Mouse (Mus musculus): Measurements from ENCODE around the gene Boc.

The Boc gene

DNA sequence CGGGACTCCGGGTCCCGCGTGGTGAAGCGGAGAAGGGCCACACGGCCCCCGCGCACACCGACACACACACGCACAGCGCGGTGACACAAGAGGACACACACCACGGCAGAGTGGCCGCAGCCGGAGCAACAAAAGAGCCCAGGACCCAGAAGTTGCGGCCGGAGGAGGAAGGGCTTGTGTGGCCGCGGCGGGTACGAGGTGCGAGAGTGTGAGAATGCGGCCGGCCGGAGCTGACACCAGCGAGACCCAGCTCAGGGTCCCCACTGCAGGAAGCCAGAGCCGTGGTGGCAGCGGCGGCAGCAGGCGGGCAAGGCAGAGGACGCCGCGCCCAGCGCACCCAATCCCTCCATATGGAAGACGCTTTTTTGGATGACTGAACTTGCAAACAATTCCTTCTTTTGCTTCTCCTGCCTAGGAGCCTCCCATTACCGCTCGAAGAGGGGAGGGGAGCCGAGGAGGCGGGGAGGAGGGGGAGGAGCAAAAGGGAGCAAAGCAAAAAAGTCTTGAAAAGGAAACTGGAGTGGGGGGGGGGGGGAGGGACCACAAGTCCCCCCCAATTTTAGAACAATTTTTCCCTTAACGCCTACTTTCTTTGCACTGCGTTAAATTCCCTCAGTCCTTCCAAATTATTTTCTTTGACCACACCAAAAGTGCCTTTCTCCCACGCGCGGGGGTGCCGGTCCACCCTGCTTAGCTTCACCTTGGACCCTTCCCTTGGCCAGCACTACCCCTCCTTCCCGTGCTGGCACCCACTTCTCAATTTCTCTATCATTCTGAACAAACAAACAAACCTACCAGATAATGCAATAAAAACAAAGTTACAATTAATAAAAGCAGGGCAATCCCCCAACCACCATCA lies at the start of gene Boc:
Gene Boc, minus strand, starts transcription at position 427 of the 859 bp plus-strand sequence.
- no peak for DNase-seq (ENCODE audit: low spot score)

DNA sequence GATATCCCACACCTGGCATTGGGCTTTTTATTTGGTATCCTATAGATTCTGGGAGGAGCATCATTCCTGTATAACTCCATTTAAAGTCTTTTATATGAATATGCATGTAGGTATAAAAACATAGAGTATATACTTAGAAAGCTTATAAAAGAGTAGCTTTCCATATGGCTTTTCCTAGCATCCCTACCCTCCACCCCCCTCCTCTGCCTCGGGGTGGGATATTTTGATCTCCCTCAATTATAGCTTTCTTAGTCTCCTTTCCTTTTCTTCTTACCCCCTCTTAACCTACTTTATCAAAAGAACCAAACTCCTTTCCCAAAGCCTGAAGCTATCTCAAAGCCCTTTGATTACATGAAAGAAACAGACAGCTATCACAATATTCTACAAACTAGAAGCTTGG lies 47.9 kb upstream of the Boc start:
- no peak for DNase-seq (ENCODE audit: low spot score)

DNA sequence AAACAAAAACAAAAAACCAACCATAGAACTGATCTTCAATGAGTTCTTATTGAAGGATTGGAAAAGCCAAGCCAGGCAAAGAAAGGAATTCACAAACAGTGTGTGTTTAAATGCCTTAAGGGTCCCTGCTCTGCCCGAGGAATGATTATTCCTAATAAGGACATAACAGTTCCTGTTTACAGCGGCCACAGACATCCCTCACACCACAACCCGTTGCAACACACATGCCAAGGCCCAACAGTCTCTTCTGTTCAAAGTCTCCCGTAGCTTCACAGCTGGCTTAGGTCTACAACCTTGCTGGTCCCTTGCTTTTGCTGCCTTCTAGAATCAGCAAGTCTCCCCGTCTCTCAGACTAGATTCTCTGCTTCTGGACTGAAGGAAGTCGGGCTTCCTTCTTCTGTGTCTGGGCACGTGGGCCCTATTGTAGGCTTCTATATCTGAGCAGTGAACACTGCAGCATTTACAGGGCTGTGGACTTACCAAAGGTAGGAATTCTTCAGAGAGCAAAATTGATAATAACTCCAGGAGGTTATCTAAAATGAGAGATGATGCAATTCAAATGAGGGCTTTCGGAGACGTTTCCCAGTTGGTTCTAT lies 45.4 kb upstream of the Boc start:
- no peak for DNase-seq (ENCODE audit: low spot score)

DNA sequence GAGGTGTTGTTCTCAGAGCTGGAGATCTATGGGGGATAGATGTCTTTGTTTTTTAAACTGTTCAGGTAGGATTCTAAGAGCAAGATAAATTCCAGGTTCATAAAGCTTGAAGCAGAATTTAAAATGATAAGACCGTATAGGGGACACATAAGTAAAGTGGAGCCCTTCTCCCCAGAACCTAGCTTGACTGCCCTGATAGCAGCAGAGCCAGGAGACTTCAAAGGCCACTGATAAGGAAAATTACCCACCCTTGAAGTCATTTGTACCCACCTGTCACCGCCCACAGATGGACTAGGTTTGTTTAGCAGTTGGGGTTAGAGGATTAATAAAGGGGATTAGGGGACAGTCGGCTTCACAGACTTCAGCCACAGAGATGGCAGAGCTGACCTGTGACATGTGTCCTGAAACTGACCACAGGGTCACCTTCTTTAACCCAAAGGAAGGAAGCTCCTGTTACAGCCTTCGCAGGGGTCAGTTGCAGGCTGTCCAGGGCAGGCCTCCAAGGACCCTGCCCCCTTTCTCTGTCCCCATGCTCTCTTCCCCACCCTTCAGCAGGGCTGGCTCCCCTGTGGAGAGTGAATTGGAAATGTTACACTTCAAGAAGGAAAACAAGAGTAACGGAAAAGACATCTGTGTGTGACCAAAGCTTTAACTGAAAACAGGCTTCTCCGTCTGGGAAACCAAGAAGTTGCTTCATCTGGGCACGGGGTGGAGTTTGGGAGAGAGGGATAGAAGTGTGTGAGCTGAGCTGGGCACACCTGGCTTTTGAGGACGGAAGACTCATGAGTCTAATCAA lies 43.5 kb upstream of the Boc start:
- DNase-seq (ENCODE audit: low spot score): no peak

DNA sequence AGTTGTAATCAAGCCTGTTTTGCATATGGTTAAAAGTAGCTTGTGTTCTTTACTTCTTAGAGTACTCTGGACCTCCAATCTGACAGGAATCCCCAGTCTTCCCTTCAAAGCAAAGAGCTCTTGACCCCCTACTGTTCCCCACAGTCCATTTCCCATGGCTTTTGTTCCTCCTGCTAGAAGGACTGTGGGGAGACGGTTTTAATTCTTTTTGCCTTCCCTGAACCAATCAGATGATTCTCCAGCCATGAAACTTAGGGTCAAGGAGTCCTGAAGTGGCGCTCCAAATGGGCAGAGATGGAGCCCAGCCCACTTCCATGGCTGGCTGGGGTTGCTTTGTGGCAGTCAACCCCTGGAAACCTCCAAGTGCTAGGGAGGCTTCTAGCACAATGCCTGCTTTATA lies 42.5 kb upstream of the Boc start:
- no peak for DNase-seq (ENCODE audit: low spot score)

DNA sequence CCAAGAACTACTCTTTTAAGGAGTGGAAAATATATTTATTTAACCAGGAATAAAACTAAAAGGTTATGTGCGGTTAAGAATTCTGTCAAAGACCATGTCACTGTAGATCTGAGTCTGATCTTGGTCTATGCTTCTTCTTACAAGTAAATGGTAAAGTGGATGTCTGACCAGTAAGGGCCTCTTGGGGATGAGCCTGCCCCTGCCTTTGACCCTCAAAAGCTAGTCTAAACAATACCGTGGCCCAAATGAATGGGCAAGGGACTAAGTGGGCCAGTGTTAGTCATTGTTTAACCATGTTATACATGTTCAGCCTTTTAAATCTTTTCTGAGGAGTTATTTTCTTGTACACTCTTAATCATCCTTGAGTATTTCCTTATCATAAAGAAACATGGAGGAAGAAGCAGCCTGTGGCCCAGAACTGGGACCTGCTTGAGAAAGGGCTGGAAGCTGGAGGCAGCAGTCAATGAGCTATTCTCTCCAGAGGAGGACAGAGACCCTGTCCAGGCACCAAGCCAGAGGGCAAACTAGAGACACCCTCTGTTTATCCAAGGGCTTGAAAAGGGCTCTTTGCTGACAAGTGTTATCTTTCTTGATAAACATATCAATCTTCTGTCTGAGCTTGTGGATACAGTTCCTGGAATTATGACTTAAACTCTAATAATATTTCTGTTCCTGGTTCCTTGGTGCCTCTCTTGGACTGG lies 38.6 kb upstream of the Boc start:
- DNase-seq (ENCODE audit: low spot score): no peak

DNA sequence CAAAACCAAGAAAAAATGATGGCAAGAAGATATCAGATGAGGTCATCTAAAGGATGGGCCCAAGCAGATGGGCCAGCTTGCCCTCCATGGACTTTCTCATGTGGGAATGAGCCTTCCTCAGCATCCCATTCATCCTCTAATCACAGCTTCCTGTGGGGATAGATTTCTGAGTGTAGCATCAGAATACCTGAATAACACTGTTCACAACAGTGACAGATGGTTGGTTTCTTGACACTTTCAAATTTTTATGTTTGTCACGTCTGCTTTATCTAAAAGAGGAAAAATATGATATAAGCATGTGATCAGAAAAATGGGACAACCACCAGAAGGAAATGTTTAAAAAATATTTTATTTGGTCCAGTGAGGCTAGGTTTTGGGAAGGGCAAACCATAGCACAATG lies 30.8 kb upstream of the Boc start:
- no peak for DNase-seq (ENCODE audit: low spot score)

DNA sequence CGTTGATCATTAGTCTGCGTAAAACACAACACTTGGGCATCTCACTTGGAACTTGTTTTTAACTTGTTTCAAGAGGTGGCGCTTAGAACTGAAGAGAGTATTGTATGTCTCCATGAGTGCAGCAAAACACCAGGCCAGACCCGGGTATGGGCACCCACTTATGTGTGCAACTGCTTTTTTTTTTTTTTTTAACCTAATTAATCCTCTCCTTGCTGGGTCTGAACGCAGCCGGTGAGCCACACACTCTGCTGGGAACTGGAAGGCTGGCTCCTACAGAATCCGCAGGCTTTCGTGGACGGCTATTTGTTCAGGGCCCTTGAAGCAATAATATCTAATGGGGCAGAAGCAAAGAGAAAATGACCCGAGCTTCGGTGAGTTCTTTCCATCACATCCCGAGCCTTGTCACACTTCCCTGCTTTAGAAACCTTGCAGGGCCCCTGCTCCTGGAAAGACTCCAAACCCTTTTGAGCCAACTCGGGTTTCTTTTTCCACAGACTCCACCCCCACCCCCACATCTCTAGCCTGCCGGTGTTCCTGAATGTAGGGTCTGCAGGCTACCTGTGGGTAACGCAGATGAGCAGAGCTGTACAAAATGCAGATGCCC lies 20.8 kb upstream of the Boc start:
- DNase-seq (ENCODE audit: low spot score): no peak

DNA sequence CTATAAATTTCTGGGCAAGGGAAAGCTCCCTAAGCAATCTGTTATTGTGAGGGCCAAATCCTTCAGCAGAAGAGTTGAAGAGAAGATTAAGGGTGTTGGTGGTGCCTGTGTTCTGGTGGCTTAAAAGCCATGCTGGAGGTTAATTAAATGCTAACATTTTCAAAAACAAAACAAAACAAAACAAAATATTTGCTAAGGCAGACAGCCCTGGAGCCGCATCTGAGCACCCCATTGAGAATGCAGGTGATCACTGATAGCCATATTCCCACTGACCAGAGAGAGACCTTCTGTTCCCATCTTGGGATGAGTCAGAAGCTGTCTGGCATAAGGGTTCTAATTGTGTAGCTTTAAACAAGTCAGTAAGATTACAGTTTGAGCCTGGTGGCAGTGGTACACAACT lies 19.9 kb upstream of the Boc start:
- no peak for DNase-seq (ENCODE audit: low spot score)

DNA sequence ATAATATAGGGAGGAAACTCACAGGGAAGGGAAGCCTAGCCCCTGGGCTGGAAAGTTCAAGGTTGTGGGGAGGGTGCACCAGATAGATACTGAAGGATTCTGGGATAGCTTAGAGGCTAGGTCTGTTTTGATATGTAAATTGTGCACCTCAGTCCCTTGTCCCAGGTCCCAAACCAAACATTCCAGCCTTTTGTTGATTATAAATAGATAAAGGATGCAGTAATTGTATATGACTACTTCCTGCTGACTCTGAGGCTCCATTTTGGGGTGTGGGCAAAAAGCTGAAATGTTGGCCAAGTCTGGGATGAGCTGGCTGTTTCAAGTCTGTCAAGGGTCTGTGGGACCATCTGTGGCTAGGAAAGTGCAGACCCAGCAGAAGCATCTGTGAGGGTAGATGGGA lies 9.4 kb upstream of the Boc start:
- DNase-seq (ENCODE audit: low spot score): no peak

DNA sequence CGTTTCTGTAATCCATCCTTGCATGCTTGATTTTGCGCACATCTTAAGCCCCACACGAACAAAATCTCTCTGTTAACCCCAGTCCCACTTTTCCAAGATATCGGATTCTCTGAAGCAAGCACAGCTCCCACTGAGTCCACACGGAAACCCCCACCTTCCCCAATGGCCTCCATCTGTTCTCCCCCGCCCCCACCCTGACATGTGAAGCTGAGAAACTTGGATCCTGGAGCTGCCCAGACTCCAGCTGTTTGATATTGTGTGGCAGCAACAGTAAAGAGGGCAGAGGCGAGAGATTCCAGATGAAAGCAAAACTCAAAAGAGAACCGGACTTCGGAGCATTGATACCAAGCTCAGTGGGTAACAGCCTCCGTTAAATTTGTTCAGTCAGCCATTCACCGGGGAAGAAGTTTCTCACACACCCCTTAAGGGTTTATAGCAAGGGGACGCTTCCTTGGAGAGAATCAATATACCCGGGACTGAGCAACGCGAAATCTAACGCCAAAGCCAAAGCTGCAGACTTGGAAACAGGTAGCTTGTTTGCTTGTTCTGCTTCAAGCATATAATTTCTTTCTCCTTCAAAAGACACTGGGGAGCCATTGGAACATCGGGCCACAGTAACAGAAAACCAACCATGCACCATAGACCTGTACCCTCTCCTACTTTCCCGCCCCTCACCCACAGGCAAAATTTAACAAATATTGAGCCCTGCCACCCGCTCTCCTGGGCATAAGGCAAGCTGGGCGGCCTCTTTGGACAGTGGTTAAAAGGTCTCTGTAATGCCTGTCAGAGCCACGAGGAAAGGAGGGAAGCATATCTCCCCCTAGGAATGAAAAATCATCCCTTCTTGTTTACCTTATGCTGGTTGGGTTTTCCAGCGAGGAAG lies 6.9 kb upstream of the Boc start:
- DNase-seq (ENCODE audit: low spot score): no peak

DNA sequence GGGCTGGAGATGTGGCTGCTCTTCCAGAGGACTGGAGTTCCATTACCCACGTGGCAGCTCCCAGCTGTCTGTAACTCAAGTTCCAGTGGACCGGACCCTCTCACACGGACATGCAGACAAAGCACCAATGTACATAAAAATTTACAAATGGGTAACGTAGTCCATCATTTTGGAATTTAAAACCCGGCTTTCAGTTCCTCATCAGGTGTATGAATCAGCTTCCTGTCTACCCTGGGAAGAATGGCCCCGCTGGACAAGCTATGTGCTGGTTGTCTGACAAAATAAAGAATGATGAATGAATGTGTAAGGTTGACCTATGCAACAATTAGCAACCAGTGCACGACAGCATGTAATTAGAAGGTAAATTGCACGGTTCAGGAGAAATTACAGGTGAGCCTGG lies 5.7 kb upstream of the Boc start:
- DNase-seq (ENCODE audit: low spot score): no peak

DNA sequence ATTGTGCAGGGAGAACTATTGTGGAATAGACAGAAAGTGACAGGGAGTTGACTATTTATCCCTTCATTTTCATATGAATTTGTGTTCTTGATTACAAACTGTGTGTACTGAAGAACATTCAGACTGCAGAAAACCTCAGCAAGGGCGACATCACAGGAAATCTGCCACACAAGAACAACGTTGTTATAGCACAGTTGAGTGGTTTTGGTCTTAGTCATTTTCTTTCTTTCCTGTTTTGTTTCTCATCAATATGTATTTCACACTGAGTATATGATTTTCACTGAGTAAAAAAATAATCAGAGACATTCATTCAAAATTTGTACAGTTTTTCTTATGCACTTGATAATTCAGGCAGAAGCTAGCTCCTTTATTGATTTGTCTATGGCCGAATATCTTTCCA lies 3.4 kb upstream of the Boc start:
- no peak for DNase-seq (ENCODE audit: low spot score)

DNA sequence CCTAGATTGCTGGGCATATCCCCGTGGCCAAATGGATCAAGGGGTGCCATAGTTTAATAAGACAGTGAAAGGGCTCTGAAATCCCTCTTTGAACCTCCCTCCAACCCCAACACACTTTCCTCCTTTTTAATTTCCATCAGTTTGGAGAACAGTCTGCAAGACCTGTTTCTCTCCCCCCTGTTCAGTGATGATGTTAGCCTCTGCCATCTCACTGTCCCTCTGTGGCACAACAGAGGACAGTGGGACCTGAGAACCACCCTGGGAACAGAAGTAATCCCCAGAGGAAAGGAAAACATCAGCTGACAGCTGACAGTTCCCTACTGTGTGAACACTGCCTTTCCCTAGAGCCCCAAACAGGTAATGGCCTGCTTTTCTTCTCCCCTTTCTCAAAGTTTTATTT lies 1.5 kb upstream of the Boc start:
- no peak for DNase-seq (ENCODE audit: low spot score)

DNA sequence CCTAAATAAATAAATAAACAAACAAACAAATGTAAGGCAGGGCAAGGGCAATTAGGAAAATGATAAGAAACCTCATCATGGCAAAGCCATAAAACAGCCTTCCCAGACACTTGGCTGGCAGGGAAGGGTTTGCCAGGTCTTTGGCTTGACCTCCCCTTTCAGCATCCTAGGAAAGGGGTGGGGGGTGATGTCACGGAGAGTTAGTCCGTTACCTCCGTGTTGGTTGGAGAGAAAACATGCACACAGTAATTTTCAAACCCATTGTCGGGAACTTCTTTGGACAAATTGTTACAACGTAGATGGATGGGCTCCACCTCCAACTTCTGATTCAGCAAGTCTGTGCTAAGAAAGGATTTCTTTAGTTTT lies 616 bp upstream of the Boc start:
- no peak for DNase-seq (ENCODE audit: low spot score)

DNA sequence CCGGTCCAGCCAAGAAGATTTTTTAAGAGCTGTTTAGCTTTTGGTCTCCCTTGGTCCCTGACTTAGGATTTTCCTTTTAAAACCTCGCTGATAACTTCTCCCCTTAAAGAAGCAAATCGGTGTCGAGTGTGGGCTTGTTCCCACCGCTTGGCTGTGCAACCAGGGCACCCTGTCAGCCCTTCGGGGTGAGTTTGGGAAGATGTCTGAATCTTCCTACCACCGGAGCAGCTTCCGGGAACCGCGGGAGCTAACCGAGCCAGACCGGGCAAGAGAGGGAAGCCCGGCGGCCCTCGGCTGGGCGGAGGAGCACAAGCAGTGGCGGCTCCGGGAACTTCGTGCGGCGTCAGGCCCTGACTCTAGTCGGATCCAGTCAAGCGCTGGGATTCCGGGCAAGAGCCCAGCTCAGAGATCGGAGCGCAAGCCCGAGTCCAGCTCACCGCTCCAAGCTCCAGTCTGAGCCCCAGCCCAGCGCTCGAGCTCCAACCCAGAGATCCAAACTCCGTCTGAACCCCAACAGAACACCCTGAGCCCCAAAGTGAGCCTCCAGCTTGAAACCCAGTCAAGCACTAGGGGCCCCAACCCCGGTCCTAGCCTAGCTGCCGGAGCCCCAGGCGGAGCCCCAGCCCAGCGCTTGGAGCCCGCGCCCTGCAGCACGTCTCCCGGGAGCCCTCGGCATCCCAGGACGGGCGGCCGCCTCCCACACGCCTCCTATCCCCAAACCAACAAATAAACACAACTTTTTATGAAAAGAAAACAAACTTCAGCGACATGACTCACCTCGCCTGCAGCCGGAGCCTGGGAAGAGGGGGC lies 831 bp downstream of the Boc start:
- DNase-seq (ENCODE audit: low spot score): no peak

DNA sequence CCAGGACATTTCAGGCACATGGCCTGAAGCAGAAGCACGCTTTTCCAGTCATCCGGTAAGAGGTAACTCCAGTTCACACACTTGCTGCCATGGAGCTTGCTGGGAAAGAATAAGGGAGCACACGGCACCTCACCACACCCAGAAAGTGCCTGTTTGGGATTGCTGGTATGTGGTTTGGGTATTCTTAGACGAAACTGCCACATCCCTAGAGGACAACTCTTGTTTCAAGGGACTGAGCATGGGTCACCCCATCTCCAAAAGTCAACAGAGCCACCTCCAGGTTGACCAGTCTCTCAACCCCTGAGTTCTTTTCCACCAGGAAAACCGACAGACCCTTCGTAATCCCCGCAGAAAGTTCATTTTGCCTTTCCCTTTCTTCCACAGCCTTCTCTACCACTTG lies 1.6 kb downstream of the Boc start:
- DNase-seq (ENCODE audit: low spot score): no peak

DNA sequence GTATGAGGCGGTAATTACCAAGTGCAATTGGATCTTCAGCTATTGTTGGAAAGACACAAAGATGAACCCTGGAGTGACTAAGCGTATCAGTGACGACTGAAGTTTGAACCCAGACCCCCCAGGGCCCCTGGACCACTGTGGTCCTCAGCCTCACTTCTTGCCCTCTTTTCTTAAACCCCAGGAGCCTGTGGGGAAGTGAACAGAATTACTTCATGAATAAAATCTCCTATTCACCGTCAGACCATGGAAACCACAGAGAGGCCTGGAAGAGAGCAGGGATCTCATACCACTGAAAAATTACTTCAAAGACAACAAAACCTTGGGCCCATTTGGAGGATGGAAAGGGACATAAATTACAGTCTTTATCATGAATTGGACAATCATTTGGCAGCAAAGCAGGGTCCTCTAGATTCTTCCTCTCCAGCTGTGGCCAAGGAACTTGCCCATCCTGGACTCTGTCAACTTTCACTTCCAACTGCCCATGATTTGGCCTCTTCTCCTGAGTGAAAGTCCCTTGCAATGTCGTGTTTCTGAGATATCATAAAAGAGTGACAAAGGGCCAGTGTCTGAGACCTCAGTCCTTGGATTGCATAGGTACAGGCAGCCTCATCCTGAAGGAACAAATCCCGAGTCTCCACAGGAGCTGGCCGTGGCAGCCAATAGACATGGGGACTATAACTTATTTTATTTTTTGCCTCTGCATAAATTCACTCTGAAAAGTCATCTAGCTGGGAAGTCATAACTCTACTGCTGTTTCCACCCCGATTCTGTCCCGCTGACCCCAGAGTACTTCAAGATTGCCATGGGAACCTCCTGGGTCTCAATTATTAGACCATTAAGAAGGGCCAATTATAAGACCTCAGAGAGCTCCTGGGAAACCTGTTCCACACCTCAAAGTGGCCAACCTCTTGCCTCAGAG lies 2.6 kb downstream of the Boc start:
- DNase-seq (ENCODE audit: low spot score): no peak

DNA sequence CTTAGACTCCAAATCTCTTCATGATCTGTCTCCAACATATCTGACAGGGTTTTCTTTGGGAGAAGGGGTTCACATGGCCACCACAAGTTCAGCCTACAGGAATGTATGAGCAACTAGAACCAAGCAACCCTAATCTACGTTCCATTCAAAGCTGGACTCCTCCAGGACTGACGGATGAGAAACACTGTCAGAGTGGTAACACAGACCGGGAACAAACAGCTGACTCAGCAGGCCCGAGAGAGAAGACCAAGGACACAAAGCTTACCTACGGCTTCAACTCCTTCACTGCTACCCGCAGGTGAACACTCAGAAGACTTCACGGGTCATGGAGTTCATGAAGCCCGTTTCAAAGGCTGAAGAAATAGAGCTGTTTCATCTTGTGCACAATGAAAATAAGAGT lies 4.8 kb downstream of the Boc start:
- DNase-seq (ENCODE audit: low spot score): no peak

Measured in MN1 (cell line).